Comparison of ENCODE assay signal across 22 mouse cellular contexts in genomic region chr8:34476146-34476820, GRCm38 (mm10).
"Had no signal": no experiment of that assay in that cellular context is flagged by ENCODE, and none has a peak within 500 bp of the region (broad histone marks: within the 10 kb centered on the region; RNA-seq: fewer than 3 reads in every experiment).

No protein-coding gene starts in this region.

- H3K27ac ChIP-seq: heart, adult 2 months; heart, embryonic 13.5 days; heart, embryonic 15.5 days; hindbrain, embryonic 10.5 days; hindbrain, embryonic 12.5 days; hindbrain, embryonic 14.5 days; intestine, embryonic 15.5 days; layer of hippocampus, adult 2 months; limb, embryonic 13.5 days; limb, embryonic 15.5 days; liver, embryonic 12.5 days; liver, embryonic 14.5 days had no signal

- H3K36me3 ChIP-seq: heart, embryonic 13.5 days; heart, embryonic 15.5 days; hindbrain, embryonic 10.5 days; hindbrain, embryonic 12.5 days; intestine, embryonic 15.5 days; limb, embryonic 13.5 days; limb, embryonic 15.5 days; liver, embryonic 12.5 days had no signal

- H3K9me3 ChIP-seq: heart, embryonic 13.5 days; heart, embryonic 15.5 days; hindbrain, embryonic 10.5 days; hindbrain, embryonic 12.5 days; intestine, embryonic 15.5 days; limb, embryonic 13.5 days; limb, embryonic 15.5 days; liver, embryonic 12.5 days had no signal

- DNase-seq: gastrocnemius, postnatal 25 days; heart, adult 2 months; heart, postnatal 14 days; heart, postnatal 36 days; kidney, adult 18-20 months; kidney, adult 8-10 months; kidney, postnatal 10 days; kidney, postnatal 25 days; kidney, postnatal 4 days; layer of hippocampus, postnatal 36 days; left cerebral cortex, postnatal 4 days had no signal

- H3K4me3 ChIP-seq: heart, adult 2 months; heart, embryonic 13.5 days; heart, embryonic 15.5 days; hindbrain, embryonic 10.5 days; hindbrain, embryonic 12.5 days; intestine, embryonic 15.5 days; layer of hippocampus, adult 2 months; limb, embryonic 13.5 days; limb, embryonic 15.5 days; liver, embryonic 12.5 days had no signal

- H3K27me3 ChIP-seq: heart, embryonic 13.5 days; heart, embryonic 15.5 days; hindbrain, embryonic 12.5 days; intestine, embryonic 15.5 days; limb, embryonic 15.5 days; liver, embryonic 12.5 days had no signal
